Mouse (Mus musculus) heart, adult 2 months (tissue): ENCODE data around the gene Hist2h2aa1. TPM values are rescaled to one million over a fixed set of nuclear protein-coding genes. Genes with fewer than 3 reads are reported as not detected.

ENCODE experiments used
- DNase-seq, 2 experiments: peaks; one replicate each; pipeline ENCODE4 v3.0.0; 2021
- H3K27ac ChIP-seq: fragments of 200-600 bp; 2 replicates; pipeline ENCODE4 v1.8.1; 2022
- H3K27me3 ChIP-seq: fragments of 200-500 bp; 2 replicates; pipeline ENCODE4 v1.6.1; 2012; ENCODE audit warnings: mild to moderate bottlenecking, low read length, inconsistent platforms, mixed read lengths; ENCODE audit not compliant: control insufficient read depth, insufficient read depth
- H3K36me3 ChIP-seq: fragments of 200-500 bp; 2 replicates; pipeline ENCODE4 v1.6.1; 2012; ENCODE audit warnings: low read length, inconsistent platforms; ENCODE audit not compliant: control insufficient read depth, insufficient read depth
- H3K4me1 ChIP-seq: fragments of 200-500 bp; 2 replicates; pipeline ENCODE4 v1.6.1; 2011; ENCODE audit warnings: low read length; ENCODE audit not compliant: control insufficient read depth, insufficient read depth
- H3K4me3 ChIP-seq: fragments of 200-600 bp; 2 replicates; pipeline ENCODE4 v1.8.1; 2022
- H3K79me2 ChIP-seq: fragments of 200-500 bp; replicated peaks from 2 replicates; pipeline ENCODE4 v1.6.1; 2012; ENCODE audit warnings: mild to moderate bottlenecking, inconsistent platforms, low read length, moderate library complexity, mixed read lengths; ENCODE audit not compliant: control insufficient read depth, insufficient read depth
- H3K9ac ChIP-seq: fragments of 200-500 bp; 2 replicates; pipeline ENCODE4 v1.6.1; 2012; ENCODE audit warnings: low read depth, mild to moderate bottlenecking, control low read depth, inconsistent platforms, low read length, mixed read lengths
- CTCF ChIP-seq: fragments of 200-600 bp; IDR thresholded peaks from 2 replicates; pipeline ENCODE4 v1.8.1; 2022; ENCODE audit warnings: antibody characterized with exemption, mild to moderate bottlenecking, moderate library complexity
- EP300 ChIP-seq: fragments of 200-500 bp; IDR thresholded peaks from 2 replicates; pipeline ENCODE4 v1.6.1; 2011; ENCODE audit warnings: low read depth, low read length, control low read depth; ENCODE audit not compliant: insufficient read depth
- POLR2A ChIP-seq: fragments of 200-500 bp; IDR thresholded peaks from 2 replicates; pipeline ENCODE4 v1.6.1; 2011; ENCODE audit warnings: mild to moderate bottlenecking, low read depth, low read length, control low read depth; ENCODE audit not compliant: insufficient read depth
- WGBS: fragments of 180-500 bp; shearing (Covaris S2); methylation state at CpG from one replicate; pipeline ENCODE4 v1.1.7; 2018; 5-methylcytosine and 5-hydroxymethylcytosine counted together
- intact Hi-C: fragments of 180-260 bp; cut with DNase I; formaldehyde crosslinking; loops from one replicate; pipeline ENCODE4 v1.15.1; 2025
- polyA plus RNA-seq: library from polyadenylated mRNA; depleted of rRNA; stranded (reverse); fragments of >200 nt; gene quantifications from 2 replicates; pipeline ENCODE4 v1.2.3, GENCODE M21; 2012
- total RNA-seq, 2 experiments: library from RNA; stranded (reverse); gene quantifications; 2 replicates each; pipeline ENCODE4 v1.2.3; 2021

The Hist2h2aa1 gene
- total and polyA plus RNA-seq, 3 experiments: 7.1 to 124 (median 13.0) TPM

DNA sequence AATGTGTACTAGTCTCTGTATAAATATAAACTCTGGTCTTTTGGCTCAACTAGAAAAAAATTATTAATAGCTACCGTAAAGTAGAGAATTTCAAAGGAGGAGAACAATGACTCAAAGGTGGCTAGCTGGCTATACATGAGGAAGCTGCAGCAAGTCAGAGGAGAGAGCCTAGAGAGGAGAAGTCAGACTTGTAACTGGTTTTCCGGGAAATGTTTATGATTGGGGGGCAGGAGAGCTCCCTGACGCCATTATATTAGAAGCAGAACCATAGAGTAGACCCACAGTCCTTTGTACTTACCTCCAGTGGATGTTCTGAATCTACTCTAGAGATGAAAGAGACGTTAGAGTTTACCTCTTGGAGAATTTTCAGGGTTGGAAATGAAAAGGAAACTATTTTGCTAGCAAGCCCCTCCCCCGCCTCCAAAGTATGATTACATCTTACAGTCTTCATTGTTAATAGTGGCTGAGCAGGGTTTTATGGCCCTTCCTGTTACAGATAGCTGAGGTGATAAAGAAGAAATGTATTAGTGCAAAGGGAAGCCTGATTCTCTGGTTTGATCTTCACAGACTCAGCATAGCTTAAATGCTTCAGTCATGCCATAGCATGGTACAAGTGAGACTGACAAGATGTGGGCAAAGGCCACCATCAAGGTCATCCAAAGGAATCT, 10.8 kb downstream of the Hist2h2aa1 start:
- no peak overlapping the region for H3K9ac ChIP-seq
- TF ChIP-seq POLR2A (no peak), CTCF (no peak), EP300 (no peak)
- intact Hi-C loops: no loop called here
- no peak for DNase-seq
- H3K27me3 ChIP-seq: no peaks in the 10 kb centered on the region
- H3K36me3 ChIP-seq: no peaks in the 10 kb centered on the region; the same call in 1 of the 2 replicates
- no peak overlapping the region for H3K27ac ChIP-seq
- H3K4me3 ChIP-seq: no peak overlapping the region
- no peaks in the 10 kb centered on the region for H3K79me2 ChIP-seq
- peaks cover 2% of the 10 kb centered on the region; the same call in 1 of the 2 replicates for H3K4me1 ChIP-seq
- 49% methylated on average over 5 of the region's 5 CpGs for WGBS

DNA sequence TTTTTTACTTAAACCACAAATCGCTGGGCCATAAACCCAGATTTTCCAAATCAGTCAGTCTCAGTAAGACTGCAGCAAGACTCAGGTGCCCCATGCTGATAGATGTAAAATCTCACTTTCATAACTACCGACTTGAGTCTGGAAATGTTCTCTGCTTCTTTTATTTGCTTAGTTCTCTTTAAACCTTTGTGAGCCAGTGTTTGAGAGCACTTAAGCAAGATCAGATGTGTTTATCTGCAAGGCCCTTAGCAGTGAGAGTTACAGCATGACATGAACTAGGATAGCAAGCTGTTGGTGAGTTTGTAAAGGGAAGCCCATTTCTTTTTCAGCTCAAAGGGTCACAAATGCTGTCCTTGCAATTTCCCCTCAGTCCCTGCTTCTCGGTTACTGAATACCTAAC, 11.9 kb downstream of the Hist2h2aa1 start:
- no peak for DNase-seq
- H3K36me3 ChIP-seq: peaks cover 3% of the 10 kb centered on the region; the same call in 1 of the 2 replicates
- intact Hi-C loops: no loop called here
- peaks cover 7% of the 10 kb centered on the region for H3K4me1 ChIP-seq
- no peak overlapping the region for H3K27ac ChIP-seq
- TF ChIP-seq POLR2A: no peak
- TF ChIP-seq CTCF: no peak
- no peak for TF ChIP-seq EP300
- H3K27me3 ChIP-seq: no peaks in the 10 kb centered on the region
- 82% methylated on average over 3 of the region's 3 CpGs for WGBS
- no peaks in the 10 kb centered on the region for H3K79me2 ChIP-seq
- no peak overlapping the region for H3K4me3 ChIP-seq
- no peak overlapping the region for H3K9ac ChIP-seq

DNA sequence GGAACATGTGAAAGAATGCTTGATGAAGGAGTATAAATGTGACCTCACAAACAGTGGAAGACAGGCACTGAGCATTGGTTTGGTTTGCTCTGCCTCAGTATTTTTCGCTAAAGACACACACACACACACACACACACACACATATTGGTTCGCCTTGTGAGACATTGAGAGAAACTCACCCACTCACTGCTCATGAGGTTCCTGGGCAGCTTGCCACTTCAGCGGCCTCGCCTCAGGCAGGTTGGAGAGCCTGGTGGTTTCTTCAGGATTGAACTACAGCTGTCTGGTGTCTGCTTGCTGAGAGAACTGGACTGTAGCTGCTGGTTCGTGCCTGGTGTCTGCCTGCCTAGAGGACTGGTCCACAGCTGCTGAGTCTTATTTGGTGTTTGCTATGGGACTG, 14.9 kb downstream of the Hist2h2aa1 start:
- WGBS: 88% methylated on average over 5 of the region's 5 CpGs
- no peak overlapping the region for H3K9ac ChIP-seq
- no peak for TF ChIP-seq POLR2A
- TF ChIP-seq EP300: no peak
- TF ChIP-seq CTCF: no peak
- peaks cover 3% of the 10 kb centered on the region; the same call in 1 of the 2 replicates for H3K36me3 ChIP-seq
- DNase-seq: no peak
- intact Hi-C loops: no loop called here
- no peak overlapping the region for H3K27ac ChIP-seq
- peaks cover 10% of the 10 kb centered on the region for H3K4me1 ChIP-seq
- H3K79me2 ChIP-seq: no peaks in the 10 kb centered on the region
- H3K4me3 ChIP-seq: no peak overlapping the region
- no peaks in the 10 kb centered on the region for H3K27me3 ChIP-seq

DNA sequence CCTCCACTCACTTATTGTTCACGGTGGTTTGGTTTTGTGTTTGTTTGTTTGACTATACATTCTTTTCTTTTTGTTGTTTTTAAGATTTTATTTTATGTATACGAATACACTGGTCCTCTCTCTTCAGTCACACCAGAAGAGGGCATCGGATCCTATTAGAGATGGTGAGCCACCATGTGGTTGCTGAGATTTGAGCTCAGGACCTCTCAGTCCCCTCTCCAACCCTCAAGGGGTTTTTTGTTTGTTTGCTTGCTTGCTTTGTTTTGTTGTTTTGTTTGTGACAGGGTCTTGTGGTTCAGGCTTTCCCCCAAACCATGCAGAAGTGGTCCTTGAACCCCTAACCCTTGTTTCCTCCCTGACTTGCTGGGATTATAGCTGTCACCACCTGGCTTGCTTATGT, 16.3 kb downstream of the Hist2h2aa1 start:
- TF ChIP-seq EP300: no peak
- peak; percentile 14; the same call in 1 of the 2 replicates for TF ChIP-seq CTCF
- peaks cover 3% of the 10 kb centered on the region; the same call in 1 of the 2 replicates for H3K36me3 ChIP-seq
- peak overlapping the region; percentile 98 for H3K27ac ChIP-seq
- peak overlapping the region; percentile 82 for H3K9ac ChIP-seq
- DNase-seq: no peak
- WGBS: 54% methylated on average over 3 of the region's 3 CpGs
- no peaks in the 10 kb centered on the region for H3K27me3 ChIP-seq
- H3K4me3 ChIP-seq: peak overlapping the region; percentile 80
- H3K4me1 ChIP-seq: peaks cover 8% of the 10 kb centered on the region
- intact Hi-C loops: loop anchor here (2.0 kb wide), 1 partner anchor 19 kb away; no protein-coding TSS in a partner anchor
- H3K79me2 ChIP-seq: no peaks in the 10 kb centered on the region

DNA sequence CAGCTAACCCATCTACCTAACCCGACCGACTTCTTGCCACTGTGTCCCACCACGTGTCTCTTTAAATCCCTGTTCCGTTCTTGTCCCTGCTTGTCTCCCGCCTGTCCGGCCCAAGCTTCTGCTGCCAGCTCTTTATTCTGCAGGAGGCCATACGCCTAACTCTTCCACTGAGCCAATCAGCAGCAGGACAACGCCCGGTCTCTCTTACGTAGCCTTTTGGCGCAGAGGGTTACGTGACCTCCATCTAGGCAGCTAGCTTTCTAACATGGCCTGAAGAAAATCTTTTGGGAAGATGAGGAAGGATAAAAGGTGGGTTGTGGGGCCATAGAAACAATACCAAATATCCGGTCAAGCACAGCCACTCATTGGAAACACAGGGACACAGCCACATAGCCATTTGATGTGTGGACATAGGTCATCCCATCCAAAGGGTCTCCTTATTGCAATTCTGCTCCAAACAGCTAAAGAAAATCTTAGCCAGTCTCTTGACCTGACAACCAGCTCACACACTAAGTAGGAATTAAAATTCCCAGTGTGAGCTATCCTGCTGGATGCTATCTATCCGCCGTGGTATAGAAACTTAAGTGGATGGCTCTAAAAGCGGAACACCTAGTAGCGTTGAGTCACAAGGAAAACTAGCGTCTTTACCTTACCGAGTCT, 17.0 kb downstream of the Hist2h2aa1 start:
- Histone ChIP-seq H3K27me3 (no peaks in the 10 kb centered on the region), H3K4me3 (peak overlapping the region; percentile 80), H3K79me2 (no peaks in the 10 kb centered on the region), H3K36me3 (peaks cover 3% of the 10 kb centered on the region; the same call in 1 of the 2 replicates), H3K9ac (peak overlapping the region; percentile 88), H3K4me1 (peaks cover 8% of the 10 kb centered on the region), H3K27ac (peak overlapping the region; percentile 98)
- intact Hi-C loops: loop anchor here (2.0 kb wide), 1 partner anchor 20 kb away; no protein-coding TSS in a partner anchor
- peak; percentile 86 to 92 for DNase-seq
- TF ChIP-seq EP300 (peak; percentile 87; the same call in 1 of the 2 replicates), CTCF (no peak), POLR2A (peak; percentile 89)
- 2% methylated on average over 19 of the region's 19 CpGs for WGBS

DNA sequence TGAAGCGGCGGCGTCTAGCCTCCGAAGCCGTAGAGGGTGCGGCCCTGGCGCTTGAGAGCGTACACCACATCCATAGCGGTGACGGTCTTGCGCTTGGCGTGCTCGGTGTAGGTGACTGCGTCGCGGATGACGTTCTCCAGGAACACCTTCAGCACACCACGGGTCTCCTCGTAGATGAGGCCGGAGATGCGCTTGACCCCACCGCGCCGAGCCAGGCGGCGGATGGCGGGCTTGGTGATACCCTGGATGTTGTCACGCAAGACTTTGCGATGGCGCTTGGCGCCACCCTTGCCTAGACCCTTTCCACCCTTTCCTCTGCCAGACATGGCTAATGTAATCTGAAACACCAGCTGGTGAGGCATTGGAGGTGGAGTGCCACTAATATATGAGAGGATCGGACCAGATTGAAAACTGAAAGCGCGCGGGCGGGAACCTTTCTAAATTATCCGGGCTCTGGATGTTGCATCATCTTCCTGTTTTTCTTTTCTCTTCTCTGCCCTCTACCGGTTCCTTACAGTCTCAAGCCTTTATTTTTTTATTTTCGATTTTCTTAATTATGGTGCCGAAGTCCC, 17.8 kb downstream of the Hist2h2aa1 start, which contains the start of gene Hist2h4:
Hist2h4 (minus strand) TSS at position 333 of the 572 bp plus-strand sequence.
- TF ChIP-seq CTCF (peak; percentile 85), POLR2A (peak; percentile 100), EP300 (peak; percentile 97)
- Histone ChIP-seq H3K4me1 (peaks cover 10% of the 10 kb centered on the region), H3K4me3 (peak within 1 kb of the TSS; percentile 80), H3K27me3 (no peaks in the 10 kb centered on the region), H3K9ac (peak within 1 kb of the TSS; percentile 88), H3K36me3 (peaks cover 3% of the 10 kb centered on the region; the same call in 1 of the 2 replicates), H3K79me2 (no peaks in the 10 kb centered on the region), H3K27ac (peak within 1 kb of the TSS; percentile 98)
- DNase-seq: peak; percentile 94 to 95
- intact Hi-C loops: loop anchor here (1.0 to 2.0 kb wide), 2 partner anchors 20 to 43 kb away; partner anchors contain the start of gene Hist2h2ac
- WGBS: under 1% methylated on average over 40 of the region's 40 CpGs
